Mouse (Mus musculus) kidney, postnatal 36 days (tissue): ENCODE data around the gene Anxa11.
A peak's percentile ranks its signal among the peaks of the same experiment; 100 is the strongest.
"Not testable (repeated sequence)": the region's sequence is repeated elsewhere in the genome, so short reads cannot be mapped to it uniquely, and the experiment has no call there.

Experiments
- DNase-seq, 2 experiments: peaks; one replicate each; pipeline ENCODE4 v3.0.0; 2021 to 2022; ENCODE audit warnings: mixed read lengths in 2 of 2

Anxa11 gene

DNA sequence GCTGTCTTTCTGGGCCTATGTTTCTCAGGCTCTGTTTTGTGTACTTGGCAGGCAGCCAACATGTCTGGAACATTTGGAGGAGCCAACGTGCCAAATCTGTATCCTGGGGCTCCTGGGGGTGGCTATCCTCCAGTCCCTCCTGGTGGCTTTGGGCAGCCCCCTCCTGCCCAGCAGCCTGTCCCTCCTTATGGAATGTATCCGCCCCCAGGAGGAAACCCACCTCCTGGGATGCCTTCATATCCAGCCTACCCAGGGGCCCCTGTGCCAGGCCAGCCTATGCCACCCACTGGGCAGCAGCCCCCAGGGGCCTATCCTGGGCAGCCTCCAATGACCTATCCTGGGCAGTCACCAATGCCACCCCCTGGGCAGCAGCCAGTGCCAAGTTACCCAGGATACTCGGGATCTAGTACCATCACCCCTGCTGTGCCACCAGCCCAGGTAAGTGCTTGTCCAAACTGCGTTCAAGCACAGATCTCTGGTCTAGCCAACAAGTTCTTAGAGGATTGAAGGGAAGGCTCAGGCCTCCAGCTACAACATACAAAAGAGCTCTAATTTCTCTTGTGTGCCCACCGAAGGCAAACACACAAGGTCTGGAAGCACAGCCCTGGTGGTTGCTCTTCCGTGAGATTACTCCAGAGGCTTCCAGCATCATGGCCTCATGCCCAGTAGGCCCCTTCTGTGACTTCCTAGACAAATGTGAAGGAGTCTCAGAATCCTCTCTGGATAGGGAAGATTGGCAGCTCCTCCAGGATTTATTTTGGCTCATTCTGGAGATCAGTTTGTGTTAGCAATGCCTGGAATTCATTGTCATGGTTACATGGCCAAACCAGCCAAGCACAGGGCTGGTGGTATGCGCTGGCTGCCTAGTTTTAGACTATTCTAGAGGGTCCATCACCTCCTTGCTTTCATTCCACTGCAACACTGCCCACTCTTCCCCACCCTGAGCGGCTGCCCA lies 30.8 kb downstream of the Anxa11 start:
- peak in 1 of 2 experiments; percentile 56 for DNase-seq

DNA sequence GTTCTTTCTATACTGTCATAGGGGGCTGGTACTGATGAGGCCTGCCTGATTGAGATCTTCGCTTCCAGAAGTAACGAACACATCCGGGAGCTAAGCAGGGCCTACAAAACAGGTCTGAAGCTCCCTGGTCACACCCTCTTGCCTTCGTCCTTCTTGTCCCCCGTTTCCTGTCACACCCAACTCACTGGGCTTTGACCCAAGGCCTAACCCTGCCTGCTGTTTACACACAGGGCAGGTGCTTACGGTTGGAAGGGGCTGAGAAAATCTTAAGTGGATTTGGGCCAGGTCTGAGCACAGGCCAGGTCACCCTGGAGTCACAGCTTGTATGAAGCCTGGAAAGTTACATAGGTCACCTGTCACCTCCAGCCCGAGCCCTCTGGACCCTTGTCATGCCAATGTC lies 34.7 kb downstream of the Anxa11 start:
- not testable (repeated sequence) for DNase-seq

- not testable (repeated sequence) for DNase-seq
Observed at GRCm38 (mm10) chr14:25881769-25882168, 39.8 kb downstream of the Anxa11 start.

- not testable (repeated sequence) for DNase-seq
Observed at GRCm38 (mm10) chr14:25885886-25886285, 43.9 kb downstream of the Anxa11 start.

GRCm38 (mm10) chr14:25894566-25894965 lies 52.6 kb downstream of the Anxa11 start:
- not testable (repeated sequence) for DNase-seq

GRCm38 (mm10) chr14:25895686-25896085 lies 53.7 kb downstream of the Anxa11 start:
- DNase-seq, result not testable (repeated sequence)

DNA sequence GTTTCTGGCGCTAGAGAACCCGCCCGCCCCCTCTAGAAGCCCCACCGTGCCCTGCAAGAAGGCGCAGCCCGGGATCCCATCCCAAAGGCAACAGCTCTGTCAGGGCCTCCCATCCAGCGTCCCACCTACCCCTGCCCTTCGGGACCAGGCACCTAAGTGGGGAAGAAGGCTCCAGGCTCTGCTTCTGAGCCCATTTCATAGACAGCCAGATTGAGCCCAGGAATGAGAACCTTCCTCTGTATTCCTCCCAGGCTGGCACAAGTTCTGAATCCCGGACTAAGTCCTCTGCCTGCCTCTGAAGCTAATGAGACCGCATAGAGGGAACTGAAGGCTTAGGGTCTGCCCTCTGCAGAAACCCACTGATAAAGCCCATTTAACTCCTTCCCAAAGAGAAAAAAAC lies 61.0 kb downstream of the Anxa11 start, which contains the start of gene Plac9a:
Gene Plac9a (minus strand): TSS at position 101 of the 400 bp plus-strand sequence.
- DNase-seq, result not testable (repeated sequence)

- not testable (repeated sequence) for DNase-seq
Observed at GRCm38 (mm10) chr14:25905243-25905642, 63.3 kb downstream of the Anxa11 start.

GRCm38 (mm10) chr14:25907272-25907671 lies 65.3 kb downstream of the Anxa11 start:
- DNase-seq, result not testable (repeated sequence)

GRCm38 (mm10) chr14:25908976-25909375 lies 67.0 kb downstream of the Anxa11 start:
- not testable (repeated sequence) for DNase-seq

GRCm38 (mm10) chr14:25918427-25919170 lies 76.6 kb downstream of the Anxa11 start:
- not testable (repeated sequence) for DNase-seq

GRCm38 (mm10) chr14:25926814-25927561 lies 85.0 kb downstream of the Anxa11 start:
- not testable (repeated sequence) for DNase-seq

- DNase-seq, result not testable (repeated sequence)
Observed at GRCm38 (mm10) chr14:25927562-25927881, 85.6 kb downstream of the Anxa11 start, which contains the start of gene Tmem254a. Tmem254a (minus strand) TSS chr14:25927672.
